Mouse (Mus musculus) forebrain, embryonic 16.5 days (tissue): ENCODE measurements around the gene Nup43. TPM values are rescaled to one million over a fixed set of nuclear protein-coding genes. Genes with fewer than 3 reads are reported as not detected.
"Not testable (repeated sequence)": the region's sequence is repeated elsewhere in the genome, so short reads cannot be mapped to it uniquely, and the experiment has no call there.

Experiments used
- ATAC-seq: fragments of 200-750 bp; cut with Nextera tagmentation; 2 replicates; pipeline ENCODE4 v1.8.0; 2017; ENCODE audit warnings: mild to moderate bottlenecking, moderate library complexity
- H3K27ac ChIP-seq: fragments of 300-500 bp; sonication (generic); 2 replicates; pipeline ENCODE4 v1.5.1; 2014; ENCODE audit warnings: low read length, control low read depth
- H3K27me3 ChIP-seq: fragments of 300-500 bp; sonication (generic); replicated peaks from 2 replicates; pipeline ENCODE4 v1.6.1; 2014; ENCODE audit warnings: low read length; ENCODE audit not compliant: control insufficient read depth, insufficient read depth
- H3K36me3 ChIP-seq: fragments of 300-500 bp; sonication (generic); 2 replicates; pipeline ENCODE4 v1.6.1; 2014; ENCODE audit not compliant: control insufficient read depth, insufficient read depth
- H3K4me1 ChIP-seq: fragments of 300-500 bp; sonication (generic); replicated peaks from 2 replicates; pipeline ENCODE4 v1.6.1; 2014; ENCODE audit warnings: low read length; ENCODE audit not compliant: control insufficient read depth, insufficient read depth
- H3K4me2 ChIP-seq: fragments of 300-500 bp; sonication (generic); 2 replicates; pipeline ENCODE4 v1.6.1; 2014; ENCODE audit warnings: mild to moderate bottlenecking, low read length, control low read depth
- H3K4me3 ChIP-seq: fragments of 300-500 bp; sonication (generic); replicated peaks from 2 replicates; pipeline ENCODE4 v1.5.1; 2014; ENCODE audit warnings: mild to moderate bottlenecking, low read length, control low read depth
- H3K9ac ChIP-seq: fragments of 300-500 bp; sonication (generic); replicated peaks from 2 replicates; pipeline ENCODE4 v1.6.1; 2014; ENCODE audit warnings: low read depth, low read length, control low read depth
- H3K9me3 ChIP-seq: fragments of 300-500 bp; sonication (generic); 2 replicates; pipeline ENCODE4 v1.6.1; 2016; ENCODE audit warnings: low read length; ENCODE audit not compliant: control insufficient read depth
- WGBS: fragments of 180-500 bp; shearing (Covaris S2); extraction: QIAGEN DNeasy Blood & Tissue Kit; methylation state at CpG from one replicate; pipeline ENCODE4 v1.1.7; 2014; 5-methylcytosine and 5-hydroxymethylcytosine counted together
- polyA plus RNA-seq: library from polyadenylated mRNA; unstranded; fragments of >200 nt; fragmentation: Nextera tagmentation; extraction: Ambion mirVana; gene quantifications from 2 replicates; pipeline ENCODE4 v1.2.1, GENCODE M21; 2015

Nup43 gene
- 37.0 and 38.7 TPM in 2 replicates for polyA plus RNA-seq

GRCm38 (mm10) chr10:7667342-7667802, at the start of gene Nup43:
Nup43 (plus strand) TSS chr10:7667503.
- 0% methylated on average over 24 of the region's 24 CpGs for WGBS

GRCm38 (mm10) chr10:7617556-7617955, 49.7 kb upstream of the Nup43 start:
- H3K27ac ChIP-seq, H3K4me2 ChIP-seq: not testable (repeated sequence)
- WGBS = 30% methylated on average over 3 of the region's 3 CpGs

More at GRCm38 (mm10) chr10:7667342-7667802, at the start of gene Nup43:
- H3K27ac ChIP-seq = peak within 1 kb of the TSS; percentile 77
- H3K4me2 ChIP-seq = peak within 1 kb of the TSS; percentile 93
- 0 out of 2 replicates have a peak, but pooled peaks cover 2% of the 10 kb centered on the region for H3K36me3 ChIP-seq
- H3K27me3 ChIP-seq = no peaks in the 10 kb centered on the region
- peak; percentile 87 for ATAC-seq
- no peaks in the 10 kb centered on the region for H3K9me3 ChIP-seq
- H3K9ac ChIP-seq = peak within 1 kb of the TSS; percentile 63
- H3K4me3 ChIP-seq = peak within 1 kb of the TSS; percentile 93
- H3K4me1 ChIP-seq = peaks cover 15% of the 10 kb centered on the region

GRCm38 (mm10) chr10:7619821-7620241, 47.5 kb upstream of the Nup43 start:
- WGBS = 82% methylated on average over 4 of the region's 5 CpGs
- no peak overlapping the region for H3K27ac ChIP-seq
- no peak overlapping the region for H3K9ac ChIP-seq
- no peak overlapping the region for H3K4me2 ChIP-seq
- ATAC-seq = no peak
- H3K4me1 ChIP-seq = no peaks in the 10 kb centered on the region
- H3K27me3 ChIP-seq = no peaks in the 10 kb centered on the region
- H3K9me3 ChIP-seq = peaks cover 1% of the 10 kb centered on the region
- H3K36me3 ChIP-seq = peaks cover under 1% of the 10 kb centered on the region
- no peak overlapping the region for H3K4me3 ChIP-seq

More at GRCm38 (mm10) chr10:7617556-7617955, 49.7 kb upstream of the Nup43 start:
- not testable (repeated sequence) for H3K4me3 ChIP-seq, ATAC-seq, H3K9ac ChIP-seq, H3K27me3 ChIP-seq, H3K9me3 ChIP-seq, H3K36me3 ChIP-seq, H3K4me1 ChIP-seq

- no peak for ATAC-seq
These were observed 46.6 kb upstream of the Nup43 start for GRCm38 (mm10) chr10:7620723-7621122.

GRCm38 (mm10) chr10:7622378-7622777, 44.9 kb upstream of the Nup43 start:
- no peaks in the 10 kb centered on the region for H3K4me1 ChIP-seq
- no peak overlapping the region for H3K4me3 ChIP-seq
- H3K36me3 ChIP-seq = no peaks in the 10 kb centered on the region
- no peaks in the 10 kb centered on the region for H3K27me3 ChIP-seq
- no peak overlapping the region for H3K4me2 ChIP-seq
- no peak overlapping the region for H3K9ac ChIP-seq
- H3K9me3 ChIP-seq = no peaks in the 10 kb centered on the region
- no peak for ATAC-seq
- 97% methylated on average over 3 of the region's 3 CpGs for WGBS
- H3K27ac ChIP-seq = no peak overlapping the region

More at GRCm38 (mm10) chr10:7620723-7621122, 46.6 kb upstream of the Nup43 start:
- no peaks in the 10 kb centered on the region for H3K27me3 ChIP-seq
- H3K36me3 ChIP-seq = no peaks in the 10 kb centered on the region
- no peak overlapping the region for H3K27ac ChIP-seq
- no peaks in the 10 kb centered on the region for H3K4me1 ChIP-seq
- no peak overlapping the region for H3K9ac ChIP-seq
- WGBS = 68% methylated on average over 5 of the region's 5 CpGs
- no peak overlapping the region for H3K4me2 ChIP-seq
- no peaks in the 10 kb centered on the region for H3K9me3 ChIP-seq
- H3K4me3 ChIP-seq = no peak overlapping the region

- Histone ChIP-seq H3K9ac (no peak overlapping the region), H3K27ac (no peak overlapping the region), H3K4me3 (no peak overlapping the region), H3K4me2 (no peak overlapping the region), H3K27me3 (no peaks in the 10 kb centered on the region), H3K36me3 (peaks cover 5% of the 10 kb centered on the region), H3K9me3 (no peaks in the 10 kb centered on the region), H3K4me1 (no peaks in the 10 kb centered on the region)
- 97% methylated on average over 3 of the region's 3 CpGs for WGBS
- ATAC-seq = no peak
These were observed 43.3 kb upstream of the Nup43 start for GRCm38 (mm10) chr10:7623861-7624518.

GRCm38 (mm10) chr10:7629092-7629491, 38.2 kb upstream of the Nup43 start:
- 93% methylated on average over 4 of the region's 4 CpGs for WGBS
- Histone ChIP-seq H3K27me3 (no peaks in the 10 kb centered on the region), H3K9ac (no peak overlapping the region), H3K4me3 (no peak overlapping the region), H3K4me1 (no peaks in the 10 kb centered on the region), H3K4me2 (no peak overlapping the region), H3K36me3 (peaks cover 16% of the 10 kb centered on the region), H3K9me3 (no peaks in the 10 kb centered on the region), H3K27ac (no peak overlapping the region)
- no peak for ATAC-seq

- no peak for ATAC-seq
These were observed 37.0 kb upstream of the Nup43 start for GRCm38 (mm10) chr10:7630286-7630685.

GRCm38 (mm10) chr10:7630951-7631720, 36.2 kb upstream of the Nup43 start:
- Histone ChIP-seq H3K4me2 (no peak overlapping the region), H3K4me1 (no peaks in the 10 kb centered on the region), H3K36me3 (peaks cover 16% of the 10 kb centered on the region)

More at GRCm38 (mm10) chr10:7630286-7630685, 37.0 kb upstream of the Nup43 start:
- no peaks in the 10 kb centered on the region for H3K9me3 ChIP-seq
- H3K4me2 ChIP-seq = no peak overlapping the region
- WGBS = 97% methylated on average over 5 of the region's 5 CpGs
- H3K36me3 ChIP-seq = peaks cover 16% of the 10 kb centered on the region
- no peaks in the 10 kb centered on the region for H3K27me3 ChIP-seq
- no peaks in the 10 kb centered on the region for H3K4me1 ChIP-seq
- no peak overlapping the region for H3K27ac ChIP-seq
- no peak overlapping the region for H3K9ac ChIP-seq
- H3K4me3 ChIP-seq = no peak overlapping the region

More at GRCm38 (mm10) chr10:7630951-7631720, 36.2 kb upstream of the Nup43 start:
- Histone ChIP-seq H3K27ac (no peak overlapping the region), H3K9me3 (no peaks in the 10 kb centered on the region), H3K4me3 (no peak overlapping the region), H3K9ac (no peak overlapping the region), H3K27me3 (no peaks in the 10 kb centered on the region)
- 81% methylated on average over 16 of the region's 16 CpGs for WGBS
- no peak for ATAC-seq
